In genomic region chr15:102133314-102133713, GRCm38 (mm10) we compare ENCODE assay signal across 19 mouse cellular contexts. TPM values are rescaled to one million over a fixed set of nuclear protein-coding genes. Genes with fewer than 3 reads are reported as not detected.
"Had no signal": no experiment of that assay in that cellular context is flagged by ENCODE, and none has a peak within 500 bp of the region (broad histone marks: within the 10 kb centered on the region; RNA-seq: fewer than 3 reads in every experiment).

No protein-coding gene starts in this region.

- H3K4me3 ChIP-seq: intestine, embryonic 15.5 days; layer of hippocampus, adult 2 months; midbrain, embryonic 12.5 days; midbrain, embryonic 15.5 days; neural tube, embryonic 12.5 days; neural tube, embryonic 15.5 days had no signal

- H3K4me2 ChIP-seq: intestine, embryonic 15.5 days; liver, embryonic 11.5 days; lung, embryonic 14.5 days; midbrain, embryonic 12.5 days; midbrain, embryonic 15.5 days; neural tube, embryonic 12.5 days; neural tube, embryonic 15.5 days had no signal

- H3K9me3 ChIP-seq: intestine, embryonic 15.5 days; midbrain, embryonic 12.5 days; midbrain, embryonic 15.5 days; neural tube, embryonic 12.5 days; neural tube, embryonic 15.5 days had no signal

- ATAC-seq: intestine, embryonic 15.5 days; liver, postnatal 0 days; lung, postnatal 0 days; midbrain, embryonic 15.5 days had no signal

- H3K9ac ChIP-seq: intestine, embryonic 15.5 days; liver, embryonic 14.5 days; liver, postnatal 0 days; lung, embryonic 14.5 days; midbrain, embryonic 12.5 days; midbrain, embryonic 15.5 days; neural tube, embryonic 12.5 days; neural tube, embryonic 15.5 days had no signal

- DNase-seq: kidney, adult 11 months; layer of hippocampus, adult 9-11 months; liver, postnatal 0 days; lung, embryonic 14.5 days; right cerebral cortex, adult 18-20 months; right cerebral cortex, postnatal 14 days; right cerebral cortex, postnatal 4 days; thymus, postnatal 25 days had no signal

- H3K27ac ChIP-seq: intestine, embryonic 15.5 days; kidney, postnatal 0 days; layer of hippocampus, adult 2 months; liver, embryonic 14.5 days; macrophage; midbrain, embryonic 12.5 days; midbrain, embryonic 15.5 days; neural tube, embryonic 12.5 days; neural tube, embryonic 15.5 days had no signal

- H3K27me3 ChIP-seq: intestine, embryonic 15.5 days; midbrain, embryonic 12.5 days; midbrain, embryonic 15.5 days; neural tube, embryonic 12.5 days; neural tube, embryonic 15.5 days had no signal

RNA-seq across cellular contexts. Expression of gene Igfbp6, which starts 10.8 kb away (rescaled TPM):
- polyA plus RNA-seq: macrophage had no signal

RNA-seq across cellular contexts. Expression of gene Soat2, which starts 17.0 kb away (rescaled TPM):
- polyA plus RNA-seq: midbrain, embryonic 15.5 days had no signal
